ENCODE assay signal across 8 mouse cellular contexts in the genomic region with DNA sequence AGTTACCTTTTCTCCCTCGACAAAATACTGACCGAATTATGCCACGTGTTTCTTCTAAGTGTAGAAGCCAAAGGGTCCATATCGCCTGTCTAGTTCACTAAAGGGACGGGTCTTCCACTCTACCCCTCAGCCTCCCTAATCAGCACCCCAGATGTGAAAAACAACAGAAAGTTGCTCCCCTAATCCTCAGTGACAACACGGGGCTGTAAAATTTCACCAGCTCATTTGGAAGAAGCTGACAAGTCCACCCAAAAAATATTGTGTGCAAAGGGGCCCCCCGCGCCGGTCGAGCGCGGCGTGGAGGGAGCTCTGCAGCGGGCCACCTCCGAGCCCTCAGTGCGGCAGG. TPM values are rescaled to one million over a fixed set of nuclear protein-coding genes. Genes with fewer than 3 reads are reported as not detected.
DNase-seq lines count a peak whose midpoint lies in the region; ATAC-seq and TF ChIP-seq lines count a peak whose summit lies in the region.

No protein-coding gene starts in this region.

- 0 out of 2 replicates have a peak overlapping the region, but pooled peaks have one; percentile 4 for H3K4me3 ChIP-seq in spleen, adult 2 months (ENCODE audit: extremely low read depth, insufficient read depth, insufficient read length)
- peak overlapping the region; percentile 50 for H3K4me3 ChIP-seq in liver, embryonic 13.5 days (replicated peaks)

- no peaks in the 10 kb centered on the region for H3K36me3 ChIP-seq in spleen, adult 2 months (ENCODE audit: control insufficient read depth, insufficient read depth, low read length)
- H3K36me3 ChIP-seq in liver, embryonic 13.5 days = no peaks in the 10 kb centered on the region

- peak; percentile 40 for DNase-seq in embryo, embryonic 10.5 days (ENCODE audit: low spot score)
- no peak for DNase-seq in embryo, embryonic 11 days
- no peak for DNase-seq in spleen, adult 2 months (ENCODE audit: low read depth in 1 of 2, low spot score in 2 of 2)
- DNase-seq in spleen, postnatal 4 days (ENCODE audit: low spot score in 2 of 2) = no peak
- DNase-seq in liver, embryonic 13.5 days = no peak
- no peak for DNase-seq in urinary bladder, postnatal 10 days (ENCODE audit: low spot score)
- DNase-seq in spleen, adult 18-20 months = no peak
- DNase-seq in spleen, postnatal 14 days (ENCODE audit: low spot score in 2 of 2) = no peak

- no peaks in the 10 kb centered on the region for H3K9me3 ChIP-seq in liver, embryonic 13.5 days (replicated peaks)

- no peaks in the 10 kb centered on the region for H3K4me1 ChIP-seq in spleen, adult 2 months (ENCODE audit: control insufficient read depth, insufficient read depth, insufficient read length)
- H3K4me1 ChIP-seq in liver, embryonic 13.5 days (replicated peaks) = no peaks in the 10 kb centered on the region

- 41% methylated on average over 16 of the region's 16 CpGs for WGBS in spleen, adult 2 months
- WGBS in liver, embryonic 13.5 days (ENCODE audit: insufficient replicate concordance) = 10% methylated on average over 16 of the region's 16 CpGs

- TF ChIP-seq CTCF in spleen, adult 2 months (IDR thresholded peaks at IDR 0.05; ENCODE audit: extremely low read depth, insufficient read depth, insufficient read length, insufficient replicate concordance) = no peak

- no peak overlapping the region for H3K27ac ChIP-seq in spleen, adult 2 months (ENCODE audit: insufficient read depth, low read length)
- H3K27ac ChIP-seq in liver, embryonic 13.5 days = no peak overlapping the region

- H3K4me2 ChIP-seq in liver, embryonic 13.5 days = peak overlapping the region; percentile 62

- no peak for TF ChIP-seq POLR2A in spleen, adult 2 months (IDR thresholded peaks at IDR 0.05; ENCODE audit: low read depth, low read length)

- no peaks in the 10 kb centered on the region; the same call in 1 of the 2 replicates for H3K27me3 ChIP-seq in spleen, adult 2 months (ENCODE audit: control insufficient read depth, insufficient read depth, low read length)
- H3K27me3 ChIP-seq in liver, embryonic 13.5 days = peaks cover 25% of the 10 kb centered on the region

- no peak for ATAC-seq in liver, embryonic 13.5 days (ENCODE audit: low read depth)

- H3K9ac ChIP-seq in liver, embryonic 13.5 days = no peak overlapping the region

RNA-seq across cellular contexts. Expression of gene Gm7073, which starts 8.0 kb away (rescaled TPM):
- polyA plus RNA-seq in spleen, adult 2 months (2012; rRNA removed) = not detected in 2 replicates
- polyA plus RNA-seq in liver, embryonic 13.5 days (2015; fragmentation: Nextera tagmentation; extraction: Ambion mirVana) = not detected in 2 replicates

RNA-seq across cellular contexts. Expression of gene Atp11c, which starts 45.4 kb away (rescaled TPM):
- 3.2 and 3.5 TPM in 2 replicates for polyA plus RNA-seq in spleen, adult 2 months (2012; rRNA removed)
- polyA plus RNA-seq in liver, embryonic 13.5 days (2015; fragmentation: Nextera tagmentation; extraction: Ambion mirVana) = 3.9 and 4.7 TPM in 2 replicates
